Mouse (Mus musculus): ENCODE measurements around the gene 2310034G01Rik. TPM values are rescaled to one million over a fixed set of nuclear protein-coding genes. Genes with fewer than 3 reads are reported as not detected.

The 2310034G01Rik gene
- polyA plus RNA-seq, 1 experiment = 0.51 TPM

- Histone ChIP-seq H3K4me3 (ENCODE audit: insufficient read depth, low read length) (no peak overlapping the region), H3K4me1 (ENCODE audit: control insufficient read depth, insufficient read depth, low read length) (no peaks in the 10 kb centered on the region; the same call in 1 of the 2 replicates), H3K27ac (ENCODE audit: insufficient read depth, low read length) (no peak overlapping the region)
- TF ChIP-seq POLR2A (IDR thresholded peaks at IDR 0.05; ENCODE audit: low read depth, low read length) = no peak
- no peak for TF ChIP-seq CTCF (IDR thresholded peaks at IDR 0.05; ENCODE audit: borderline replicate concordance, insufficient read depth, low read length)
Observed at GRCm38 (mm10) chr19:46324366-46324765, 25.7 kb downstream of the 2310034G01Rik start.

GRCm38 (mm10) chr19:46323716-46324115 is 26.4 kb downstream of the 2310034G01Rik start:
- Histone ChIP-seq H3K27ac (ENCODE audit: insufficient read depth, low read length) (no peak overlapping the region), H3K4me1 (ENCODE audit: control insufficient read depth, insufficient read depth, low read length) (peaks cover under 1% of the 10 kb centered on the region), H3K4me3 (ENCODE audit: insufficient read depth, low read length) (no peak overlapping the region)
- no peak for TF ChIP-seq CTCF (IDR thresholded peaks at IDR 0.05; ENCODE audit: borderline replicate concordance, insufficient read depth, low read length)
- no peak for TF ChIP-seq POLR2A (IDR thresholded peaks at IDR 0.05; ENCODE audit: low read depth, low read length)

- TF ChIP-seq CTCF (IDR thresholded peaks at IDR 0.05; ENCODE audit: borderline replicate concordance, insufficient read depth, low read length) (no peak), POLR2A (IDR thresholded peaks at IDR 0.05; ENCODE audit: low read depth, low read length) (no peak)
Observed at GRCm38 (mm10) chr19:46322996-46323572, 27.0 kb downstream of the 2310034G01Rik start.

GRCm38 (mm10) chr19:46322144-46322995 is 27.7 kb downstream of the 2310034G01Rik start:
- TF ChIP-seq CTCF (IDR thresholded peaks at IDR 0.05; ENCODE audit: borderline replicate concordance, insufficient read depth, low read length) (no peak), POLR2A (IDR thresholded peaks at IDR 0.05; ENCODE audit: low read depth, low read length) (no peak)
- no peak overlapping the region for H3K27ac ChIP-seq (ENCODE audit: insufficient read depth, low read length)
- H3K4me3 ChIP-seq (ENCODE audit: insufficient read depth, low read length) = no peak overlapping the region
- peaks cover 2% of the 10 kb centered on the region for H3K4me1 ChIP-seq (ENCODE audit: control insufficient read depth, insufficient read depth, low read length)

More at GRCm38 (mm10) chr19:46322996-46323572, 27.0 kb downstream of the 2310034G01Rik start:
- Histone ChIP-seq H3K4me3 (ENCODE audit: insufficient read depth, low read length) (no peak overlapping the region), H3K27ac (ENCODE audit: insufficient read depth, low read length) (no peak overlapping the region), H3K4me1 (ENCODE audit: control insufficient read depth, insufficient read depth, low read length) (peaks cover 2% of the 10 kb centered on the region)

- H3K27ac ChIP-seq (ENCODE audit: insufficient read depth, low read length) = no peak overlapping the region
- H3K4me1 ChIP-seq (ENCODE audit: control insufficient read depth, insufficient read depth, low read length) = peaks cover 2% of the 10 kb centered on the region
- no peak overlapping the region for H3K4me3 ChIP-seq (ENCODE audit: insufficient read depth, low read length)
- TF ChIP-seq CTCF (IDR thresholded peaks at IDR 0.05; ENCODE audit: borderline replicate concordance, insufficient read depth, low read length) = no peak
- TF ChIP-seq POLR2A (IDR thresholded peaks at IDR 0.05; ENCODE audit: low read depth, low read length) = no peak
Observed at GRCm38 (mm10) chr19:46321101-46321943, 28.8 kb downstream of the 2310034G01Rik start.

GRCm38 (mm10) chr19:46320076-46320785 is 29.9 kb downstream of the 2310034G01Rik start:
- H3K4me3 ChIP-seq (ENCODE audit: insufficient read depth, low read length) = no peak overlapping the region
- peaks cover 2% of the 10 kb centered on the region for H3K4me1 ChIP-seq (ENCODE audit: control insufficient read depth, insufficient read depth, low read length)
- no peak overlapping the region for H3K27ac ChIP-seq (ENCODE audit: insufficient read depth, low read length)
- no peak for TF ChIP-seq CTCF (IDR thresholded peaks at IDR 0.05; ENCODE audit: borderline replicate concordance, insufficient read depth, low read length)
- no peak for TF ChIP-seq POLR2A (IDR thresholded peaks at IDR 0.05; ENCODE audit: low read depth, low read length)

GRCm38 (mm10) chr19:46318586-46319378 is 31.3 kb downstream of the 2310034G01Rik start:
- H3K4me3 ChIP-seq (ENCODE audit: insufficient read depth, low read length) = no peak overlapping the region
- TF ChIP-seq CTCF (IDR thresholded peaks at IDR 0.05; ENCODE audit: borderline replicate concordance, insufficient read depth, low read length) (no peak), POLR2A (IDR thresholded peaks at IDR 0.05; ENCODE audit: low read depth, low read length) (0 out of 2 replicates have a peak, but pooled peaks have one; percentile 23)
- H3K4me1 ChIP-seq (ENCODE audit: control insufficient read depth, insufficient read depth, low read length) = peaks cover 2% of the 10 kb centered on the region
- H3K27ac ChIP-seq (ENCODE audit: insufficient read depth, low read length) = no peak overlapping the region

GRCm38 (mm10) chr19:46318031-46318471 is 32.1 kb downstream of the 2310034G01Rik start:
- Histone ChIP-seq H3K27ac (ENCODE audit: insufficient read depth, low read length) (no peak overlapping the region), H3K4me3 (ENCODE audit: insufficient read depth, low read length) (no peak overlapping the region), H3K4me1 (ENCODE audit: control insufficient read depth, insufficient read depth, low read length) (peaks cover 2% of the 10 kb centered on the region)
- no peak for TF ChIP-seq CTCF (IDR thresholded peaks at IDR 0.05; ENCODE audit: borderline replicate concordance, insufficient read depth, low read length)
- 0 out of 2 replicates have a peak, but pooled peaks have one; percentile 18 for TF ChIP-seq POLR2A (IDR thresholded peaks at IDR 0.05; ENCODE audit: low read depth, low read length)
